24 mouse cellular contexts compared by ENCODE assay signal in genomic region chr2:135673649-135674048, GRCm38 (mm10). TPM values are rescaled to one million over a fixed set of nuclear protein-coding genes. Genes with fewer than 3 reads are reported as not detected.
"Had no signal": no experiment of that assay in that cellular context is flagged by ENCODE, and none has a peak within 500 bp of the region (broad histone marks: within the 10 kb centered on the region; RNA-seq: fewer than 3 reads in every experiment).

No protein-coding gene starts in this region.

- H3K4me3 ChIP-seq: embryonic facial prominence, embryonic 10.5 days; embryonic facial prominence, embryonic 12.5 days; embryonic facial prominence, embryonic 13.5 days; embryonic facial prominence, embryonic 15.5 days; erythroblast, embryonic 14.5 days; forebrain, embryonic 10.5 days; forebrain, embryonic 12.5 days; forebrain, embryonic 13.5 days; forebrain, embryonic 15.5 days; gastrocnemius, adult 2 months; heart, adult 2 months had no signal

- H3K27ac ChIP-seq: embryonic facial prominence, embryonic 10.5 days; embryonic facial prominence, embryonic 12.5 days; embryonic facial prominence, embryonic 13.5 days; embryonic facial prominence, embryonic 15.5 days; forebrain, embryonic 10.5 days; forebrain, embryonic 12.5 days; forebrain, embryonic 13.5 days; forebrain, embryonic 15.5 days; gastrocnemius, adult 2 months; heart, adult 2 months had no signal

- H3K4me2 ChIP-seq: embryonic facial prominence, embryonic 12.5 days; embryonic facial prominence, embryonic 13.5 days; embryonic facial prominence, embryonic 15.5 days; forebrain, embryonic 12.5 days; forebrain, embryonic 13.5 days; forebrain, embryonic 15.5 days had no signal

- H3K9ac ChIP-seq: embryonic facial prominence, embryonic 12.5 days; embryonic facial prominence, embryonic 13.5 days; embryonic facial prominence, embryonic 15.5 days; forebrain, embryonic 12.5 days; forebrain, embryonic 13.5 days; forebrain, embryonic 15.5 days; forebrain, postnatal 0 days had no signal

- H3K36me3 ChIP-seq: embryonic facial prominence, embryonic 10.5 days; embryonic facial prominence, embryonic 12.5 days; embryonic facial prominence, embryonic 13.5 days; embryonic facial prominence, embryonic 15.5 days; forebrain, embryonic 10.5 days; forebrain, embryonic 12.5 days; forebrain, embryonic 15.5 days had no signal

- DNase-seq: cerebellum, adult 8-10 months; cerebellum, adult 9-10 months; cerebellum, adult 9-11 months; cerebellum, postnatal 14 days; embryo, embryonic 11 days; forebrain, postnatal 0 days; gastrocnemius, adult 2 months; gastrocnemius, postnatal 10 days; gastrocnemius, postnatal 14 days; gastrocnemius, postnatal 25 days; gastrocnemius, postnatal 36 days; heart, adult 18-20 months; heart, adult 2 months had no signal

- H3K27me3 ChIP-seq: embryonic facial prominence, embryonic 12.5 days; embryonic facial prominence, embryonic 13.5 days; embryonic facial prominence, embryonic 15.5 days; forebrain, embryonic 12.5 days; forebrain, embryonic 13.5 days; forebrain, embryonic 15.5 days had no signal

- ATAC-seq: forebrain, embryonic 13.5 days; forebrain, embryonic 14.5 days; forebrain, embryonic 15.5 days; forebrain, embryonic 16.5 days; forebrain, postnatal 0 days had no signal

- H3K4me1 ChIP-seq: embryonic facial prominence, embryonic 10.5 days; embryonic facial prominence, embryonic 15.5 days had no signal

- H3K9me3 ChIP-seq: embryonic facial prominence, embryonic 10.5 days; embryonic facial prominence, embryonic 12.5 days; embryonic facial prominence, embryonic 13.5 days; embryonic facial prominence, embryonic 15.5 days; forebrain, embryonic 10.5 days; forebrain, embryonic 12.5 days; forebrain, embryonic 13.5 days; forebrain, embryonic 15.5 days had no signal

RNA-seq across cellular contexts. Expression of gene Plcb4, which starts 14.8 kb away (rescaled TPM):
- polyA plus RNA-seq: erythroblast, embryonic 14.5 days had no signal
